17 mouse cellular contexts compared by ENCODE assay signal in genomic region chr11:85281219-85281878, GRCm38 (mm10). TPM values are rescaled to one million over a fixed set of nuclear protein-coding genes. Genes with fewer than 3 reads are reported as not detected.
A peak's percentile ranks its signal among the peaks of the same experiment; 100 is the strongest.
DNase-seq lines count a peak whose midpoint lies in the region; ATAC-seq and TF ChIP-seq lines count a peak whose summit lies in the region.
"Had no signal": no experiment of that assay in that cellular context is flagged by ENCODE, and none has a peak within 500 bp of the region (broad histone marks: within the 10 kb centered on the region; RNA-seq: fewer than 3 reads in every experiment).

No protein-coding gene starts in this region.

- H3K36me3 ChIP-seq in lung, postnatal 0 days (ENCODE audit: insufficient read depth, low read length): no peaks in the 10 kb centered on the region
- H3K36me3 ChIP-seq in stomach, postnatal 0 days (ENCODE audit: control insufficient read depth, insufficient read depth, low read length): no peaks in the 10 kb centered on the region
- H3K36me3 ChIP-seq: embryonic facial prominence, embryonic 10.5 days; heart, embryonic 12.5 days; hindbrain, embryonic 12.5 days had no signal

- no peak overlapping the region for H3K9ac ChIP-seq in lung, postnatal 0 days (replicated peaks; ENCODE audit: low read depth)
- no peak overlapping the region for H3K9ac ChIP-seq in stomach, postnatal 0 days (ENCODE audit: low read length)
- H3K9ac ChIP-seq: forebrain, embryonic 13.5 days; heart, embryonic 12.5 days; hindbrain, embryonic 12.5 days had no signal

- TF ChIP-seq EP300 in lung, postnatal 0 days (IDR thresholded peaks at IDR 0.05): no peak
- no peak for TF ChIP-seq EP300 in stomach, postnatal 0 days (optimal IDR thresholded peaks at IDR 0.05)

- no peak for DNase-seq in lung, postnatal 0 days (ENCODE audit: low spot score)
- DNase-seq in lung, postnatal 4 days: no peak
- peak; percentile 45 for DNase-seq in large intestine, adult 2 months (ENCODE audit: low read depth, low spot score)
- DNase-seq in stomach, postnatal 0 days (ENCODE audit: low spot score): peak; percentile 55
- DNase-seq in gastrocnemius, adult 2 months: no peak
- DNase-seq in gastrocnemius, postnatal 4 days (ENCODE audit: low spot score in 2 of 2): no peak
- DNase-seq: adrenal gland, adult 2 months; adrenal gland, postnatal 25 days; cerebellum, adult 18-20 months; cerebellum, postnatal 10 days; gastrocnemius, postnatal 14 days; heart, postnatal 36 days had no signal

- no peaks in the 10 kb centered on the region for H3K4me1 ChIP-seq in lung, postnatal 0 days (ENCODE audit: insufficient read depth, low read depth, low read length)
- no peaks in the 10 kb centered on the region for H3K4me1 ChIP-seq in stomach, postnatal 0 days (replicated peaks; ENCODE audit: control insufficient read depth, insufficient read depth)
- H3K4me1 ChIP-seq: forebrain, embryonic 13.5 days; hindbrain, embryonic 12.5 days had no signal

- intact Hi-C loops in gastrocnemius, adult 2 months (cut with DNase I): no loop called here

- H3K27ac ChIP-seq in lung, postnatal 0 days (ENCODE audit: low read length): no peak overlapping the region
- no peak overlapping the region for H3K27ac ChIP-seq in stomach, postnatal 0 days (replicated peaks)
- H3K27ac ChIP-seq in gastrocnemius, adult 2 months: no peak overlapping the region
- H3K27ac ChIP-seq: embryonic facial prominence, embryonic 10.5 days; forebrain, embryonic 13.5 days; hindbrain, embryonic 12.5 days had no signal

- TF ChIP-seq CTCF in lung, postnatal 0 days (IDR thresholded peaks at IDR 0.05): no peak
- no peak for TF ChIP-seq CTCF in stomach, postnatal 0 days (IDR thresholded peaks at IDR 0.05; ENCODE audit: low read depth)
- TF ChIP-seq CTCF in gastrocnemius, adult 2 months (IDR thresholded peaks at IDR 0.05): no peak

- no peaks in the 10 kb centered on the region for H3K9me3 ChIP-seq in lung, postnatal 0 days (ENCODE audit: low read length)
- no peaks in the 10 kb centered on the region for H3K9me3 ChIP-seq in stomach, postnatal 0 days (ENCODE audit: control insufficient read depth, low read length)
- H3K9me3 ChIP-seq: embryonic facial prominence, embryonic 10.5 days; forebrain, embryonic 13.5 days; heart, embryonic 12.5 days; hindbrain, embryonic 12.5 days had no signal

- no peak overlapping the region for H3K4me2 ChIP-seq in lung, postnatal 0 days (replicated peaks; ENCODE audit: low read depth, low read length)
- H3K4me2 ChIP-seq in stomach, postnatal 0 days (replicated peaks; ENCODE audit: low read depth): no peak overlapping the region
- H3K4me2 ChIP-seq: forebrain, embryonic 13.5 days; heart, embryonic 12.5 days; hindbrain, embryonic 12.5 days had no signal

- ATAC-seq in lung, postnatal 0 days: 0 out of 2 replicates have a peak, but pooled peaks have one; percentile 12
- peak; percentile 73 for ATAC-seq in stomach, postnatal 0 days (ENCODE audit: low FRiP score, low TSS enrichment)
- ATAC-seq: forebrain, embryonic 13.5 days; hindbrain, embryonic 16.5 days had no signal

- H3K4me3 ChIP-seq in lung, postnatal 0 days (ENCODE audit: low read depth, low read length): no peak overlapping the region
- no peak overlapping the region for H3K4me3 ChIP-seq in stomach, postnatal 0 days (ENCODE audit: low read depth, low read length)
- no peak overlapping the region for H3K4me3 ChIP-seq in gastrocnemius, adult 2 months
- H3K4me3 ChIP-seq: embryonic facial prominence, embryonic 10.5 days; forebrain, embryonic 13.5 days; heart, embryonic 12.5 days; hindbrain, embryonic 12.5 days had no signal

- H3K27me3 ChIP-seq in lung, postnatal 0 days (replicated peaks; ENCODE audit: insufficient read depth, low read length): no peaks in the 10 kb centered on the region
- H3K27me3 ChIP-seq in stomach, postnatal 0 days (ENCODE audit: control insufficient read depth, insufficient read depth, low read length): no peaks in the 10 kb centered on the region
- H3K27me3 ChIP-seq: forebrain, embryonic 13.5 days; heart, embryonic 12.5 days; hindbrain, embryonic 12.5 days had no signal

- 50% methylated on average over 15 of the region's 15 CpGs for WGBS in lung, postnatal 0 days
- WGBS in large intestine, adult 2 months: 41% methylated on average over 15 of the region's 15 CpGs
- WGBS in stomach, postnatal 0 days: 56% methylated on average over 15 of the region's 15 CpGs

RNA-seq across cellular contexts. Expression of gene Ppm1d, which starts 29.7 kb away (rescaled TPM):
- 12.6 and 13.3 TPM in 2 replicates for polyA plus RNA-seq in lung, postnatal 0 days (2015; fragmentation: Nextera tagmentation; extraction: Ambion mirVana)
- 2.8 and 3.3 TPM in 2 replicates for polyA plus RNA-seq in large intestine, adult 2 months (2012; rRNA removed)
- polyA plus RNA-seq in stomach, postnatal 0 days (2015; fragmentation: Nextera tagmentation; extraction: Ambion mirVana): 11.0 and 12.4 TPM in 2 replicates
- total RNA-seq in gastrocnemius, adult 2 months (2021): 1 to 10 TPM; 5.6 to 6.5 TPM
- 10 to 100 TPM; 11.8 to 15.3 TPM for total RNA-seq in gastrocnemius, postnatal 4 days (2021)

RNA-seq across cellular contexts. Expression of gene Appbp2, which starts 46.4 kb away (rescaled TPM):
- polyA plus RNA-seq in lung, postnatal 0 days (2015; fragmentation: Nextera tagmentation; extraction: Ambion mirVana): 25.9 and 27.4 TPM in 2 replicates
- polyA plus RNA-seq in large intestine, adult 2 months (2012; rRNA removed): 6.5 and 8.9 TPM in 2 replicates
- polyA plus RNA-seq in stomach, postnatal 0 days (2015; fragmentation: Nextera tagmentation; extraction: Ambion mirVana): 23.1 and 24.2 TPM in 2 replicates
- total RNA-seq in gastrocnemius, adult 2 months (2021): 10 to 100 TPM in 1 of 2 experiments, 1 to 10 TPM in 1; 8.1 to 10.8 TPM
- total RNA-seq in gastrocnemius, postnatal 4 days (2021): 10 to 100 TPM; 27.2 to 27.4 TPM

Comparison
In these comparisons a context has a peak if more than half of its experiments do, and no peak if none do; other contexts are left out.
1. DNase-seq: peak in large intestine, adult 2 months (single experiment) and stomach, postnatal 0 days (single experiment); none in lung, postnatal 0 days (single experiment), lung, postnatal 4 days (0 of 2), gastrocnemius, adult 2 months (single experiment) and gastrocnemius, postnatal 4 days (0 of 2).